Mouse (Mus musculus) adrenal gland, adult 8-10 months (tissue): ENCODE results near the gene Cstad. TPM values are rescaled to one million over a fixed set of nuclear protein-coding genes. Genes with fewer than 3 reads are reported as not detected.

Experiments used
- DNase-seq: peaks from one replicate; pipeline ENCODE4 v3.0.0; 2022
- total RNA-seq, 4 experiments: library from RNA; stranded (reverse); gene quantifications; 2 replicates each; pipeline ENCODE4 v1.2.4; 2022

The Cstad gene
- total RNA-seq, 4 experiments from 2014 or later = 0.81 to 7.0 (median 4.1) TPM

- DNase-seq = no peak
These were observed 34.4 kb downstream of the Cstad start for GRCm38 (mm10) chr2:30629038-30629761.

DNA sequence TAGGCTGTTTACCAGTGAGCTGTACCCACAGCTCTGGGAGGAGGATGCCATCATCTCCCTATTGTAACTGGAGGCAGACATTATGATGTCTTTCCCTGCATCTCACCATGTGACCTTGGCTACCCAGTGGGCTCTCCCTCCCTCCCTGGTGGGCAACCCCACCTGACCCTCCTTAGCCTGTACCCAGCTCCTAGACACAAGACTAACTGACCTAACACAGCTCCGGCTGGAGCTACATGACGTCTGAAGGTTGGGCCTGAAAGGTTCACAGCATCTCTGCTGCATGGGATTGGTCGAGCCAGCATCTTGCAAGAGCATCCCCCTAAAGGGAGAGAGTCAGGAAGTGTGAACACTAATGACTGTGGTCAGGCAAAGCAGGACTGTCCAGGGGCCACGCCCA, 35.0 kb downstream of the Cstad start:
- no peak for DNase-seq

GRCm38 (mm10) chr2:30636266-30636671, 41.4 kb downstream of the Cstad start:
- peak; percentile 42 for DNase-seq

DNA sequence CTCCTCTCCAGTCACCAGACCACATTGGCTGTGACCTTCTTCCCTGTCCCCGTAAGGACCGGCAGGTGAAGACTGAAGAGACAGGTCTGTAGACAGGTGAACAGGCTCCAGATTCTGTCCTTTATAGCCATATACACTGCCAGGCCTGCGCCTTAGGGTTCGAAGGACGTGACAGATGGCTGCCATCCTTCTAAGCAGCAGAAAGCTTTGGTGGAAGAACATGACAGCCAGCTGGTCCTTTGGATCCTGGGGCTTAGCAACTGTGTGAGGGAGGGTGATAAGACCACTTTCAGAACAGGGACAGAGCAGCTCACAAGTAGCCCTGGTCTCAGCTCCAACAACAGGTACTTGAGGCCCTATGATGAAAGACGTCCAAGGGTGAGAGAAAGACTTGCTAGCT, 43.2 kb downstream of the Cstad start:
- DNase-seq = no peak

DNA sequence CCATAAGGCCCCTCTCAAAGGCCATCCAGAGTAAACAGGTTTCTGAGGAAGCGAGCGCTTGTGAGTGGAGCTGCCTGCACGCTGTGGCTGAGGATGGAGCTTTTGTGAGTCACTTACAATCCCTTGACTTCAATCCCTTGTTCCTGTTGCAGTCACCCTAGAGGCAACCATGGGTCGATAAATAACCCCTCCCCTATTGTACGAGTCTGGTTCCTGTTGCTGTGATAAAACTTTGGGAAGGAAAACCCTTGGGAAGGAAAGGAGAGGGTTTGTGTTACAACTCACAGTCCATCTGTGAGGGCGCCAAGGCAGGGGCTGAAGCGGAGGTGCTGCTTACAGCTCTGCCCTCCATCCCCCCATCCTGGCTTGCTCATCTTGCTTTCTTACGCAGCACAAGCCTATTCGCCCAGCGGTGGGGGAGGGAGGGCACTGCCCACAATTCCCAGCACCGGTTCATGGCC, 45.2 kb downstream of the Cstad start:
- DNase-seq = no peak

DNA sequence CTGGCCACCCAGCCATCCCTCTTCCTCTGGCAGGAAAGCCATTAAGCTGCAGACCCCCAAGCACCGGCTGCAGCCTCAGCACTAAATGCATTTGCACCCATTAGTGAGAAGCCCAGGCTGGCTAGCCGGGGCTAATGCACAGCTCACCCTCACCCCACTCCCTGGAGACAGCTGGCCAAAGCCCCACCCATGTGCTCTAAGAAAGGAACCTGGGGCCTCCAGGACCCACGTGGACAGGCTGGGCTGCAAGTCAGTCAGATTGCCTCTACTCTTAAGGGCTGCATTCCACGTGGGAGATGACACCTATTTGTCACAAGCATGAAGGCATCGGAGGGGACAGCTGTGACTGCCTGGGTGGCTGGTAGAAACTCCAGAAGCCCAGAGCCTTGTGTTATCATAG, 48.0 kb downstream of the Cstad start:
- no peak for DNase-seq

DNA sequence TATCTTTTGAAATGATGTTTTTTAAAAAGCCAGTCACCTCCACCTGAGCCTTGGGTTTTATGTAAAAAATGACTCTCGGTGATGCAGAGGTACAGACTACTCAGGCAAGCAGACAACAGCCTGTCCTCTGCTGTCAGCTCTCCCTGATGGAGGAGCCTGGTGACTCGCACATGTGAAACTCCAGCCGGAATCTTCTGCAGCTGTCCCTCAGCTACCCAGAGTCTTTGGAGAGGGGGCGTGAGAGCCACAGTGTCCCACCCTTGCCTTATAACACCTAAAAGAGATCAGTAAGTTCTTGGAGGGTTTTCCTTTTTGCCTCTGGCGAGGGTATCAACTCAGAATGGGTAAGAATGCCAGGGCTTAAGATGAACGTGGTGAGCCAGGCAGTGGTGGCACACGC, 48.6 kb downstream of the Cstad start:
- no peak for DNase-seq

DNA sequence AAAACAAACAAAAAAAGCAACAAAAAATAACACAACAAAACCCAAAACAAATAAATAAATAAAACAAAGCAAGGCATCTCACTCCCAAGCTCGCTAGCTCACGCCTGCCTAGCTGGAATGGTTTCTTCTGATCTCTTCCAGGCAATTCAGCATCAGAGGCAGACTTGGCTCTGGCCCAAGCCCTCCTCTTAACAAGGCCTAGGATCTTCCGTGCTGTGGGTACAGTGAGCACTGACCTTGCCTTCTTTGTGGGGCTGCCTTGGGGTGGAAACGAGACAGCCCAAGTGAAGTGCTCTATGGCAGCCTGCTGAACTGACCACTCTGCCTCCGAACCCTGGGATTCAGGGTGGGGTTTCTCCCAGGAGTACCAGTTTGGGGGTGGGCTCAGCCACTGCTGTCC, 52.0 kb downstream of the Cstad start:
- peak; percentile 79 for DNase-seq

- no peak for DNase-seq
These were observed 52.6 kb downstream of the Cstad start for GRCm38 (mm10) chr2:30647303-30647881.

DNA sequence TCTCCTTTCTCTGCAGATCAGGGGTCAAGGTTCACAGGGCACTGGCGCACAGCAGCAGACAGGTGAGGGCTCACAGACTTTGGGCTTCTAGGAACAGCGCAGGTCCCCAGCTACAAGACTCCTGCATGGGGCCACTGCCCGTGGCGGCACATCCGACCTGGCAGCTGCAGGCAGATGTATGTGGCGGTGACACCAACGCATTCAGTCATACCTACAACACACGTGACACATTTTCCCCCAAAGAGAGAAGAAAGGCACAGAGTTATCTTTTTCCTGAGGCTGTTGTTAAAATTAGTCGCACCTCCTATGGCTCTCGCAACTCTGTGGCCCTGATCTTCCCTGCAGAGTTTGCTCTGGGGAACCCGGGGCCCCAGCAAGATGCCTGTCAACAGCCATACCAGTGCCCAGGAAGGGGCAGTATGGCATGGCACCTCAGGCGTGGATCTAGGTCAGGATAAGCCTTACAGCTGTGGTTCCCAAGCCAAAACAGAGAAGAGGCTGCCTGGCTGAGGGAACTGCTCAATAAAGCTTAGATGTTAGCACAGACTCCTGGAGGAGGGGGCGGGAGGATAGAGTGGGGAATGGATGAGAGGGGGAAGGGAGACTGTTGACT, 53.1 kb downstream of the Cstad start:
- no peak for DNase-seq

GRCm38 (mm10) chr2:30650249-30650648, 55.4 kb downstream of the Cstad start:
- no peak for DNase-seq

DNA sequence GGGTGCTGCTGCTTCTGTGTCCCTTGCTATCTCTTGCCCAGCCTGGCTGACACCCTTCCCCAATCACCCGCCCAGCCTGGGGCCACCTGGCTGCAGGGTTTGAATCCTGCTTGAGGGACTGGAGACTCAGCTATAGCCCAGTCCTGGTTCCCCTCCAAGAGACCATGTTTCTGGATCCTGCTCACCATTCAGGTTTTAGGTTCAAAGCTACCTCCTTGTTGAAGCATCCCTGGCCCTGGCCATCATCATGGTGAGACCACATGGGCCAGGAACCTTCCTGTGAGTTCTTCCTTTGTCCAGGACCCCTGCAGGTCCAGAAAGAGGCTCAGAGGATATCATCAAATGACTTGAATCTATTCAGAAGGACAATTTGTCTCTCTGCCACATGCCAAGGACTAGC, 57.0 kb downstream of the Cstad start:
- DNase-seq = no peak

DNA sequence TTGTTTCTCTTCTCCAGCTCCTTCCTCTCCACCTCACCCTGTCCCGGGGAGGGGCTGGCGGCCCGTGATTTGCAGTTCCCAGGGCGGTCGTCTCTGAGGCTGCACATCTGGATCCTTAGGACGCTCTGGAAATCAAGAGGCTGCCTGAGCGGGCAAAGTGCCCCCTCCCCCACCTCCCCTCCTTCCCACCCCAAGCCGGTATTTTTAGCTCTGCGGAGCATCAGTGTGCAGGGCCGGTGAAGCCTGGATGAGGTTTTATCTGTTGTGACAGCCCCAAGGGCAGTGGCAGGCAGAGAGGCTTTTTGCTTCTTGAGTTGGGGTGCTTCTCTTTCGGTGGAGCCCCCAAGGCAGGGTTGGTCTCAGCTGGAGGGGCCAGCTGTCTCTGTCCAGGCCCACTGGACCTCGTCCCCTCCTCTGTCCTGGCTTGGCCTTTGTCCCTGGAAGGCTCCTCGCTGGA, 57.8 kb downstream of the Cstad start:
- DNase-seq = no peak

GRCm38 (mm10) chr2:30653046-30653445, 58.2 kb downstream of the Cstad start:
- no peak for DNase-seq

DNA sequence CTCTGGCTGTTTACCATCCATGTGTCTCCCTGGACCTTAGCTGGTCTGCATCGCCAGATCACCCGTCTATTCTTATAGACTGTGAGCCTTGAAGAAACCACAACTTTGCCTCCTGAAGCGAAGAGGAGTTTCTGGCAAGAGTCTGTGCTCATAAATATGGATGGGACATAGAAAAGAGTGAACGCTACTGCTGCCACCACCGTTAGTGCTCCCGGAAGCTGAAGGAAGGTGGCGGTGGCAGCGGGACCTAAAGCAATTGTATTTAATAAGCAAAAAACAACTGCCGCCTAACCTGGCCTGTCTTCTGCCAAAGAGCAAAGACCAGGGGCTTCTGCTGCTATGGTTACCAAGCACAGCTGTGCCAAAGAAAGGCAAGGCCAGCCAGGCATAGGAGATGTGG, 59.3 kb downstream of the Cstad start:
- DNase-seq = no peak

GRCm38 (mm10) chr2:30654582-30654981, 59.7 kb downstream of the Cstad start:
- DNase-seq = no peak

DNA sequence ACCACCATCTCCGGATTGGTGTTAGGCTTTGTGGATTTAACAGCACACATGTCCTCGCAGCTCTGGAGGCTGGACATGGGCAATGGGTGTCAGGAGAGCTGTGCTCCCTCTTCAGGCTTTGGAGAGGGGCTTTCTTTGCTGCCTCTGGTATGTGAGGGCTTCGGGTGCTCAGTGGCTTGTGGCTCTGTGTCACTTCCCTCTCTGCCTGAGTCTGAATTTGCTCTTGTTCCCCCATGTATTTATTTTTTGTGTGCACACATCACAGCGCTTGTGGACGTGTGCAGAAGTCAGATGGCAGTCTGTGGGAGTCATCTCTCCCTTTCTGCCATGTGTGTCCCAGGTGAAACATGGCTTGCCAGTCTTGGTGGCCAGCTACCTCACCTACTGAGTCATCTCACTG, 60.9 kb downstream of the Cstad start:
- no peak for DNase-seq

DNA sequence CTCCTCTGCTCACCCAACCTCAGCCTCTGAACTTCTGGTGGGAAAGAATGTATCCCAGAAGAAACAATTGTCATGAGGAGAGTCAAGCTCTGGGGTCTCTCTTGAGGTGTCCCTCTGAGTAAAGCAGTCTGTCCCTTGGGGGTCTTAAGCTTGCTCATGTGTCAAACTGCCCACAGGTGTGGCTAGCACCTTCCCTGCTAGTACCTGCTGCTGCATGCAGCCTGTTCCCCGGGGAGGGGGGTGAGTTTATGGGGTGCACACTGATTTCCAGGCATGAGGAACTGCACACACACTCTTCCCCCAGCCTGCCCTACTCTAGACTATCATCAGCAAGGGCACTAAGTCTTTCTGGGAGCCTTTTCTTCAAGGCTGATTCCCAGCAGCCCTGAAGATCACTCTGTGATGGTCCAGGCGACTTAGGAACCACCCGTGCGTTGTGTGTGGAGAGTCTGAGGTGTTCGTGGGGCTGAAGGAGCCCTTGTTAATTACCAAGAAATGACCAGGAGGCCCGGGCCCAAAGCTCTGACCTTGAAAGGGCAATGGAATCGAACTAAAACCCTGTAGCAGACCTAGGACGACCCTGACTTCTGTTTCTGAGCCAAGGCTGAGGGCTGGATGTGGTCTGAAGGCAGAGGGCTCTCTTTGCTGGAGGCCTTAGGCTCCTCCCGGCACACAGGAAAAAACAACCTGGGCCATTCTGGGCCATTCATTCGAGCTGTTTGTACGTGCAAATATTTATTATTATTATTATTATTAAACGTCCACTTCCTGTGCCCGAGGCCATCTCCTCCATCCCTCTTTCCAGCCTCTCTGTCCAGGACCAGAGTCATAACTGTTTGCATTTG, 62.1 kb downstream of the Cstad start:
- DNase-seq = no peak

DNA sequence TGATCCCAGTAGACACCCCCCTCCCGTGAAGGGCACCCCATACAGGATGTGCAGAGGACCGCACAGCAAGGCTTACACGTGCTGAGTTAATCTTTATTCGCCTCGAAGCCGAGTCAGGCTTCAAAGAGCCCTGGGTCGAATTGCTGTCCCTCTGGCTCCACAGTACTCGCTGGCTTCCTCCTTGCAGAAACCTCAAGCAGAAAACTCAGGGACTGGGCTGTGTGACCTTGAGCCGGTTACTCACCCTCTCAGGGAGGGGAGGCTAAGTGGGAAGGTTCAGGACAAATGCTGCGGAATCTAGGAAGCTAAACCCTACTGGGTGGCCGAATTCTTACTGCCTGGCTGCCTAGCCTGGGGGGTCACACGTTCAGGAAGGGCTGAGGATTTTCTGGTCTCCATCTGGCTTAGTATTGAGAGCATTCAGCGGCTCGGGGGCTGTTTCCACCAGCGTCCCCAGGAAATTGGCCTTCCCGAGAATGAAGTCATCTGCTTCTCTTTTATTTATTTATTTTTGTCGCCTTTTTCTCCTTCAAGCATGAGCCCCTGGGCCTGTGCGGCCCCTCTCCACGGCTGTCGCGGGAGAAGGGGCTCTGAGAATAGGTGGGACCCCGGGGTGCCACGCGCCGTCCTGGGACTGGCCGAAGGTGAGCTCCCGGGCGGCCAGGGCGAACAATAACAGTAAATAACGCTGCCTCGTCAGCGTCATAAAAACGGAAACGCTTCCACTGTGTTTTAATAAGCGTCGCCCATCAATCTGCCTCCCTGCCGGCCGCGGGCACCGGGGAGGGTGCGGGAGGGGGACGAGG, 63.0 kb downstream of the Cstad start:
- peak; percentile 86 for DNase-seq

- peak; percentile 99 for DNase-seq
These were observed 63.6 kb downstream of the Cstad start for GRCm38 (mm10) chr2:30658480-30658843.
